ENCODE assay signal across 8 mouse cellular contexts in the genomic region with DNA sequence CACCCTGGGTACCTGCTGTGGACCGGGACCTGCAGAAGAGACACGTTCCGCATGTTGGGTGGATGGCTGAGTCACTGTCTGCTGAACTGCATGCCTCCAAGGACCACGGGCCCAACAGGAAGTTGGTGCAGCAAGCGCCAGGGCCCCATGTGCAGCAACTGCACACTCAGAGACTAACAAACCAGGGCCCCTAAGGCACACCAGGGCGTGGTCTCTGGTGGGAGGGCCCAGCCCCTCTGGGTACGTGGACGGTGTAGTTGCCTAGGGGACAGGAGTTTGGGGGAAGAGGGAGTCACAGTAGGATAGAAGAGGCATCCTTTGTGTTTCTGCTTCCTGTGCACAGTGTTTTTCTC. TPM values are rescaled to one million over a fixed set of nuclear protein-coding genes. Genes with fewer than 3 reads are reported as not detected.
DNase-seq lines count a peak whose midpoint lies in the region; ATAC-seq and TF ChIP-seq lines count a peak whose summit lies in the region.

No protein-coding gene starts in this region.

- peak overlapping the region; percentile 48 for H3K4me3 ChIP-seq in liver, embryonic 15.5 days (replicated peaks)
- H3K4me3 ChIP-seq in small intestine, adult 2 months (ENCODE audit: low read depth, low read length), result peak overlapping the region; percentile 61
- H3K4me3 ChIP-seq in midbrain, embryonic 15.5 days, result no peak overlapping the region

- H3K4me2 ChIP-seq in liver, embryonic 15.5 days, result peak overlapping the region; percentile 55
- H3K4me2 ChIP-seq in midbrain, embryonic 15.5 days, result no peak overlapping the region

- peak; percentile 19 for DNase-seq in adrenal gland, postnatal 14 days
- DNase-seq in adrenal gland, postnatal 25 days, result no peak
- DNase-seq in MN1 (ENCODE audit: low spot score), result peak; percentile 60
- DNase-seq in adrenal gland, adult 2 months, result no peak
- no peak for DNase-seq in right cerebral cortex, postnatal 4 days

- no peaks in the 10 kb centered on the region for H3K27me3 ChIP-seq in liver, embryonic 15.5 days
- no peaks in the 10 kb centered on the region for H3K27me3 ChIP-seq in small intestine, adult 2 months (ENCODE audit: control insufficient read depth, insufficient read depth, low read length)
- H3K27me3 ChIP-seq in midbrain, embryonic 15.5 days (replicated peaks), result no peaks in the 10 kb centered on the region

- TF ChIP-seq CTCF in small intestine, adult 2 months (IDR thresholded peaks at IDR 0.05; ENCODE audit: extremely low read depth, insufficient read length, insufficient replicate concordance, low read depth, low read length), result no peak

- no peaks in the 10 kb centered on the region for H3K36me3 ChIP-seq in liver, embryonic 15.5 days (replicated peaks)
- no peaks in the 10 kb centered on the region for H3K36me3 ChIP-seq in small intestine, adult 2 months (ENCODE audit: control insufficient read depth, insufficient read depth, low read length)
- H3K36me3 ChIP-seq in midbrain, embryonic 15.5 days (replicated peaks), result no peaks in the 10 kb centered on the region

- H3K4me1 ChIP-seq in liver, embryonic 15.5 days (replicated peaks), result peaks cover 23% of the 10 kb centered on the region; the same call in 1 of the 2 replicates
- H3K4me1 ChIP-seq in small intestine, adult 2 months (ENCODE audit: control insufficient read depth, insufficient read depth, insufficient read length, low read length), result no peaks in the 10 kb centered on the region
- H3K4me1 ChIP-seq in midbrain, embryonic 15.5 days, result 0 out of 2 replicates have a peak, but pooled peaks cover 6% of the 10 kb centered on the region

- no peak overlapping the region for H3K9ac ChIP-seq in liver, embryonic 15.5 days
- no peak overlapping the region for H3K9ac ChIP-seq in midbrain, embryonic 15.5 days

- no peaks in the 10 kb centered on the region for H3K9me3 ChIP-seq in liver, embryonic 15.5 days (replicated peaks)
- no peaks in the 10 kb centered on the region for H3K9me3 ChIP-seq in midbrain, embryonic 15.5 days

- ATAC-seq in liver, embryonic 15.5 days (ENCODE audit: insufficient read depth), result peak; percentile 75
- ATAC-seq in midbrain, embryonic 15.5 days (replicated peaks), result no peak

- TF ChIP-seq POLR2A in small intestine, adult 2 months (IDR thresholded peaks at IDR 0.05; ENCODE audit: low read depth, low read length), result no peak

- 8% methylated on average over 8 of the region's 8 CpGs for WGBS in liver, embryonic 15.5 days (ENCODE audit: insufficient replicate concordance)
- 49% methylated on average over 8 of the region's 8 CpGs for WGBS in small intestine, adult 2 months
- 69% methylated on average over 8 of the region's 8 CpGs for WGBS in midbrain, embryonic 15.5 days

- H3K27ac ChIP-seq in liver, embryonic 15.5 days (replicated peaks), result peak overlapping the region; percentile 11; the same call in 1 of the 2 replicates
- peak overlapping the region; percentile 6; the same call in 1 of the 2 replicates for H3K27ac ChIP-seq in small intestine, adult 2 months (ENCODE audit: insufficient read depth, low read depth, low read length)
- H3K27ac ChIP-seq in midbrain, embryonic 15.5 days, result no peak overlapping the region

RNA-seq across cellular contexts. Expression of a gene that starts 27.9 kb away (rescaled TPM):
- total RNA-seq in adrenal gland, postnatal 14 days (2021), result 3.3 and 3.9 TPM in 2 replicates
- total RNA-seq in adrenal gland, postnatal 25 days (2021), result 2.7 and 4.1 TPM in 2 replicates
- 0.12 TPM in 2 replicates for polyA plus RNA-seq in liver, embryonic 15.5 days (2015; fragmentation: Nextera tagmentation; extraction: Ambion mirVana)
- 0.60 and 0.68 TPM in 2 replicates for polyA plus RNA-seq in small intestine, adult 2 months (2012; rRNA removed)
- total RNA-seq in adrenal gland, adult 2 months (2021), result 1 to 10 TPM; 3.8 to 5.0 TPM
- polyA plus RNA-seq in adrenal gland, adult 2 months (2012; rRNA removed), result 3.4 and 4.7 TPM in 2 replicates
- polyA plus RNA-seq in midbrain, embryonic 15.5 days (2015; fragmentation: Nextera tagmentation; extraction: Ambion mirVana), result 6.2 and 6.3 TPM in 2 replicates

RNA-seq across cellular contexts. Expression of a gene that starts 29.0 kb away (rescaled TPM):
- total RNA-seq in adrenal gland, postnatal 14 days (2021), result 6.2 and 15.7 TPM in 2 replicates
- 4.4 and 8.4 TPM in 2 replicates for total RNA-seq in adrenal gland, postnatal 25 days (2021)
- 8.5 and 9.2 TPM in 2 replicates for polyA plus RNA-seq in liver, embryonic 15.5 days (2015; fragmentation: Nextera tagmentation; extraction: Ambion mirVana)
- 2.1 and 4.3 TPM in 2 replicates for polyA plus RNA-seq in small intestine, adult 2 months (2012; rRNA removed)
- 1 to 10 TPM; 5.9 to 7.9 TPM for total RNA-seq in adrenal gland, adult 2 months (2021)
- polyA plus RNA-seq in adrenal gland, adult 2 months (2012; rRNA removed), result 3.2 and 3.6 TPM in 2 replicates
- 26.1 and 27.8 TPM in 2 replicates for polyA plus RNA-seq in midbrain, embryonic 15.5 days (2015; fragmentation: Nextera tagmentation; extraction: Ambion mirVana)

Comparison
In these comparisons a context has a peak if more than half of its experiments do, and no peak if none do; other contexts are left out.
1. DNase-seq: peak in adrenal gland, postnatal 14 days (single experiment) and MN1 (single experiment); none in adrenal gland, postnatal 25 days (single experiment), adrenal gland, adult 2 months (single experiment) and right cerebral cortex, postnatal 4 days (single experiment).